Mouse (Mus musculus) liver, adult (tissue): ENCODE results near the gene Adgrl4.

Source experiments
- GATA4 ChIP-seq: IDR thresholded peaks from 2 replicates; pipeline ENCODE4 v1.6.1; 2014; ENCODE audit warnings: mild to moderate bottlenecking, low read length; ENCODE audit not compliant: insufficient replicate concordance

Adgrl4 gene

DNA sequence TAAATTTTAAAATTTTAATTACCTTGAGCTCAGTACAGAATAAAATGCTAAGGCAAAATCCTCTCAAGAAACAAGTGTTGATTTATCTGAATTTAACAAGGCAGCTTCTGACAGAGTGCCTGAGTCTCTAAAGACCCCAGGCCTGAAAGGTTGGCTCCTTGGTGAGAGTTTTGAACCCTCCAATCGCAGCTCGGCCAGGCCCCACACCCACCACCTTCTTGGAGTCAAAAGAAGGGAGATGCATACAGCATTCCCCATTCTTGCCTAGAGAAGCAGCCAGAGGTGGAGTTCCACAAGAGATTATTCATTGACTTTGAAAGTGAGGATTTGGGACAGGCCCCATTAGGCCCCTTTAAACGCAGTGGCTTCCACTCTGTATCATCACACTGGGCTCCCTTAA, 129.9 kb downstream of the Adgrl4 start:
- no peak for TF ChIP-seq GATA4

DNA sequence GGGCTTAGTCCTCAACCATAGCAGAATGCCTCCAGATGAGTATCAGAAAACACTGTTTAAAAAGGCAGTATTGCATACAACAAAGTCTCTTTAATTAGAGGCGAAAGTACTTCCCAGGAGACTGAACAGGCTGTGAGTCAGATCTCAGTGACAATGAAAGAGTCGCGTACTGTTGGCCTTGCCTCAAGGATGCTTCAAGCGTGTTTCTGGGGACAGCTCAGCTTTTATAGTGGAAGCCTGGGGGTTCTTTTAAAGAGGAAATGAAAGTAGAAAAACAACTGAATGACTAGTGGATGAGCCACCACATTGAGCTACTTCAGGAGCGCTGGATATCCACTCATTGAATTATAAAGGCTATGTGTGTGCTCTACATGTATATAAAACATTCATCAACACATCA, 134.4 kb downstream of the Adgrl4 start:
- TF ChIP-seq GATA4: no peak

GRCm38 (mm10) chr3:151575292-151575691, 137.6 kb downstream of the Adgrl4 start:
- TF ChIP-seq GATA4: no peak

- no peak for TF ChIP-seq GATA4
Measured at GRCm38 (mm10) chr3:151576155-151576554, 138.5 kb downstream of the Adgrl4 start.

GRCm38 (mm10) chr3:151591904-151592303, 154.2 kb downstream of the Adgrl4 start:
- TF ChIP-seq GATA4: no peak
